Mouse (Mus musculus): ENCODE measurements around the gene Zc4h2.

The Zc4h2 gene

DNA sequence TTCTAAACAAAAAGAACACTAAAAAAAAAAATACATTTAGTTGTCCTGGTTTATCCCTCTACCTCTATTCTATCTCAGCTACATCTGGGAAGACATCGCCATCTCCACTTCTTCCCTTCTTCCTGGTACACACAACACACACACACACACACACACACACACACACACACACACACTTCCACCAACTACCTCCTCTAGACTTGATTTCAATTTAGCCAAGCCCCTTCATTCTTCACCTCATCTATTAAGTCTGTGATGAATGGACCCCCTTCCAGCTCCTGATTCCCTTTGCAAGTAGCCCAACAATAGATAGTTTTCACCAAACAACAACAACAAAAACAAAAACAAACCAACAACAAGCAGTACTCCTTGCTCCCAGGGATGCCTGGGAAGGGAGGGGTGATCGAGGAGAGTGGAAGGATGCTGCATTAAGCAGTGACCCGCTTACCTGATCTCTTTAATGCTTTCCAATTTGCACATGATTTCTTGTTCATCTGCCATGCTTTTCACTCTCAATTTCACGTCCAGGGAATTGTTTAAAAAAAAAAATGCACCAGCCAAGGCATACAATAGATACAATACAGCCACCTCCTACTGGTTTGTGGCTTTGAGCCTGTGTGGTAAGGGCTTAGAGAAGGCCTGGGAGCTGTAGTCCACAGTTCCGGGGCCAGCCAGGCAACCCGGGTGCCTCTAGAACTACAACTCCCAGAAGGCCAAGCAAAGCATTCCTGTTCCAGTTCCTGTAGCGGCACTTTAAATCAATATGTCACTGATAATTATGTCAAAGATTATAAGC lies at the start of gene Zc4h2:
Gene Zc4h2, minus strand, starts transcription at position 706 of the 796 bp plus-strand sequence.
- peak; percentile 71 for DNase-seq

GRCm38 (mm10) chrX:95687119-95687518 lies 28.8 kb upstream of the Zc4h2 start:
- DNase-seq, result peak; percentile 2

GRCm38 (mm10) chrX:95682206-95682605 lies 23.9 kb upstream of the Zc4h2 start:
- no peak for DNase-seq

DNA sequence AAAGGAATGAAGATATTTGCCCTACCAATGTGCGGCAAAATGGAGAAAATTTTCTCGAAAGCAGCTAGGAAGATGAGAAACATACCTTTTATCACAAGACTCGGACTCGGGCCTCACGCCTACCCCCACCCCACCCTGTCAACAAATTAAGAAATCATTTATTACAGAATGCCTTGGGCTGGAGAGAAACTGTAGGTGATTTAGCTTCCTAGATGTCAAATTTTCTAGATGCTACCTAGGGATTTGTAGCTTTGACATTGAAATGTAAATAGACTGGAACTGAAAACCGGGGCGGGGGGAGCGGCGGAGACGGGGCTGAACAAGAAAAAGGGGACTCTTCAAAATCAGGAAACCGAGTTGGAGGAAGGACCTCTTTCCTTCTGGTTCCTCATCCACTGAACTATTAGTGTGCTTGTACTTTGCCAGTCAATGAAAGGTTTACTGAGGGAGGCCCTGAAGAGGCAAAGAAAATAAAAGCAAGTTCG lies 333 bp upstream of the Zc4h2 start:
- DNase-seq, result no peak

DNA sequence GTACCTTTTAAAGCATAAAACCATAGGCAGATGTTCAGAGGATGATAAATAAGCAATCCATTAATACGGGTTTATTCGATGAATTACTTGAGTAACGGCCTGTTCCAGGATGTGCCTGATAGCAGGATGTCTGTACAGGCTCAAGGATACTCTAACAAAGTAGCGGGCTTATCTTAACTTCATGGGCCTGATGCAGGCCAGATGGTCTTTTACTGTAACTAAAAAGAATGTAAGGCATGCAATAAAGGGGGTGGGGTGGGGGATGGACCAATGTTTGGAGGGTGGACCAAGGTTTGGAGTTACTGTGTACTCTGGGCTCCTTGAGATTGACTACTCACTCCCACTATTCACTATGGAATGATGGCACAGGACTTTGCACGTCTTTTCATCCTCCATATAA lies 57.7 kb downstream of the Zc4h2 start:
- DNase-seq, result no peak

All from cerebellum, adult 8-10 months (tissue).